Mouse (Mus musculus) T-cell, adult 66 days (primary cell): ENCODE results near the gene Prok1. TPM values are rescaled to one million over a fixed set of nuclear protein-coding genes. Genes with fewer than 3 reads are reported as not detected.

ENCODE experiments used
- total RNA-seq, 2 experiments: library from RNA; stranded (reverse); gene quantifications; 3 replicates in 1 of 2; 4 replicates in 1 of 2; pipeline ENCODE4 v1.2.4; 2023

The Prok1 gene
- total RNA-seq, result not detected

GRCm38 (mm10) chr3:107239607-107240006 lies at the start of gene Prok1:
TSS of gene Prok1 (minus strand) at chr3:107239707.

DNA sequence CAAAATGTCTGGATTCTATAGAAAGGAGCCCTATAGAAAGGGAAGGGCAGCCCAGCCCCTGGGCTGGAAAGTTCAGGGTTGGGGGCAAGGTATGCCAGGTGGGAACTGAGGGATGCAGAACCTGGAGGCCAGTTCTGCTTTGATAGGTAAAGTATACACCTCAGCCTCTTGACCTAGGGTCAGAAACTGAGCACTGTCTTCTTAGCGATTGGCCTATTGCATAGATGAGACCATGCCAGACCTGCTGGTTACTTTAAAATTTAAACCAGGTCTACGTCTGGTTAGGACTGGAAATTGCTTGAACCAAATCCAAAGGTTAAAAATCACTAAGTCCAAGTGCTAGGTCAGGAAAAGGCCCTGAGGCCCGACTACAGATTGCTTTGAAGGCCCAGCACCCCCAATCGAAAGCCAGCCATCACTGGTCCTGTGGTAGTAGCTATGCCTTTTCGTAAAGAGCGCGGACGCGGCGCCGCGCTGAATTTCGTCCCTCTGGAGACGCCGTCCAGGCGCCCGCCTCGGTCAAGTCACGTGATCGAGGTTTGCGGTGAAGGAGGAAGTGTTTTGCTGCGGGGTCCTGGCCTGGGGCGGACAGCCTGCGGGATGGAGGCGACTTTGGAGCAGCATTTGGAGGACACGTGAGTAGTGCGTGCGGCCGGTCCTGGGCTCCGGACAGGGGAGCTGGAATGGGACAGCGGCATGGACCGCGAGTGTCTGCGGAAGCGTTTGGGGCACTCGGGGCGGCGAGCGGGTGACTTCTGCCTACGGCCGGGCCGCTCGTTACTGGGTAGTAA lies 39.2 kb upstream of the Prok1 start, which contains the start of gene Lamtor5:
TSS of gene Lamtor5 (plus strand) at position 380 of the 791 bp plus-strand sequence.

DNA sequence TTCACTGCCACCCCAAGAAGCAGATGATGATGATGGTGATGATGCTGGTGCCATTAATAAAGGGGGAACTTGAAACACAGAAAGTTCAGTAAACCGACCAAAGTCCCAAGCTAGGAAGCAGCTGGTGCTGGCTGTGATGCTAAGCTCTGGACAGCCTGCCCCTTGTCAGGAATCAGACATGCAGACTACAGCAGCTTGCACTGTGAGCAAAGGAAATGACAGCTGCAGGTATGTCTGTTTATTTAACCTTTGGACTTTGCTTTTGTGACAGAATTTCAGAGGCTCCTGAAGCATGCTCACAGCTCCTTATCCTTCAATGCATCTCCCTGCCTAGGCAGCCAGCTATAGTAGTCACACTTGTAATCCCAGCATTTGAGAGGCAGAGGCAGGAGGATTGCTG lies 9.0 kb downstream of the Prok1 start, which contains the start of gene A630076J17Rik:
TSS of gene A630076J17Rik (plus strand) at position 88 of the 400 bp plus-strand sequence.

DNA sequence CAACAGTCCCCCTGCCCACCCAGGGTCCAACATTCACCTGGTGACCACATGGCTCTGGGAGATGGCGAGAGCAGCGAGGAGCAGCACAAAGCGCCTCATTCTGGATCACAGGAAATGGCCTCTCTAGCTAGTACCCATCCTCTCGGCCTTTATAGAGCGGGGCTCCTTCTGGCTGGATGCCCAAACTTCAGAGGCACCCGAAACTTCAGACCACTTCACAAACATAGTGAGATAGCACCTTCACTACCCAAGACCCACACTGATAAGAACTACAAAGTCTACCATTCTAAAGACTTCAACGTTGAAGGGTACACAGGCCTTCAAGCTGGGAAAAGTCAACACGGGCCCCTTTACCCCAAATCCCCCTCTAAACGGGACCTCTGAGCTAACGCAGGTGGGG lies 17.9 kb downstream of the Prok1 start, which contains the start of gene Cym:
TSS of gene Cym (minus strand) at position 125 of the 400 bp plus-strand sequence.

Other genes with a start within 250 kb of the Prok1 start
- 10 to 100 TPM; 67.8 to 74.6 TPM for gene Kcna3, start 203.5 kb downstream of the Prok1 start, total RNA-seq
- gene Kcna2, start 138.6 kb downstream of the Prok1 start, total RNA-seq, result 1 to 10 TPM; 5.9 to 6.7 TPM
- not detected for gene Kcna10, start 56.7 kb downstream of the Prok1 start, total RNA-seq
- gene Cym, start 18.0 kb downstream of the Prok1 start, total RNA-seq, result not detected
- not detected for gene A630076J17Rik, start 9.1 kb downstream of the Prok1 start, total RNA-seq
- gene Lamtor5, start 39.2 kb upstream of the Prok1 start, total RNA-seq, result 10 to 100 TPM; 45.2 to 49.5 TPM
- gene Slc16a4, start 51.5 kb upstream of the Prok1 start, total RNA-seq, result 1 to 10 TPM in 1 of 2 experiments, under 1 TPM in 1; 0.83 to 1.5 TPM
- gene Rbm15, start 94.0 kb upstream of the Prok1 start, total RNA-seq, result 10 to 100 TPM; 53.3 TPM
- gene Kcnc4, start 219.8 kb upstream of the Prok1 start, total RNA-seq, result not detected